Mouse (Mus musculus): Measurements from ENCODE around the gene Fam209. TPM values are rescaled to one million over a fixed set of nuclear protein-coding genes. Genes with fewer than 3 reads are reported as not detected.

Fam209 gene
- total RNA-seq (2023), result 8.1 to 11.6 TPM (median 9.2 TPM) in 4 replicates

GRCm38 (mm10) chr2:172472318-172472717 is at the start of gene Fam209:
Fam209 (plus strand) TSS chr2:172472520.

GRCm38 (mm10) chr2:172439843-172440639 is 32.3 kb upstream of the Fam209 start, which contains the start of gene Rtf2:
Rtf2 (plus strand) TSS chr2:172440556.

GRCm38 (mm10) chr2:172458496-172458895 is 13.8 kb upstream of the Fam209 start, which contains the start of gene Gcnt7:
Gcnt7 (minus strand) TSS chr2:172458596.

Other genes with a start within 250 kb of the Fam209 start
- gene Mc3r, start 224.0 kb upstream of the Fam209 start, total RNA-seq (2023), result not detected in 4 replicates
- gene Fam210b, start 127.0 kb upstream of the Fam209 start, total RNA-seq (2023), result 8.5 to 10.8 TPM (median 10.0 TPM) in 4 replicates
- gene Aurka, start 102.0 kb upstream of the Fam209 start, total RNA-seq (2023), result 5.1 to 7.8 TPM (median 6.8 TPM) in 4 replicates
- gene Cstf1, start 101.8 kb upstream of the Fam209 start, total RNA-seq (2023), result 33.0 to 37.6 TPM (median 35.2 TPM) in 4 replicates
- gene Cass4, start 78.7 kb upstream of the Fam209 start, total RNA-seq (2023), result 2.8 to 3.4 TPM (median 3.3 TPM) in 4 replicates
- 75.6 to 81.5 TPM (median 79.6 TPM) in 4 replicates for gene Rtf2, start 32.0 kb upstream of the Fam209 start, total RNA-seq (2023)
- not detected in 4 replicates for gene Gcnt7, start 13.9 kb upstream of the Fam209 start, total RNA-seq (2023)
- not detected in 4 replicates for gene Tfap2c, start 77.1 kb downstream of the Fam209 start, total RNA-seq (2023)

Measured in B cell, adult 62 days (primary cell).